Mouse (Mus musculus) hindbrain, embryonic 16.5 days (tissue): ENCODE results near the gene Sfta2. TPM values are rescaled to one million over a fixed set of nuclear protein-coding genes. Genes with fewer than 3 reads are reported as not detected.

ENCODE experiments used
- ATAC-seq: fragments of 200-750 bp; cut with Nextera tagmentation; 2 replicates; pipeline ENCODE4 v1.8.0; 2017; ENCODE audit warnings: moderate TSS enrichment, moderate library complexity
- H3K27ac ChIP-seq: fragments of 300-500 bp; sonication (generic); 2 replicates; pipeline ENCODE4 v1.5.1; 2014; ENCODE audit warnings: low read depth, mild to moderate bottlenecking, control low read depth, low read length, moderate library complexity
- H3K27me3 ChIP-seq: fragments of 300-500 bp; sonication (generic); replicated peaks from 2 replicates; pipeline ENCODE4 v1.6.1; 2014; ENCODE audit warnings: low read length; ENCODE audit not compliant: control insufficient read depth, insufficient read depth
- H3K36me3 ChIP-seq: fragments of 300-500 bp; sonication (generic); 2 replicates; pipeline ENCODE4 v1.6.1; 2014; ENCODE audit warnings: mild to moderate bottlenecking, low read length, moderate library complexity, mixed read lengths; ENCODE audit not compliant: control insufficient read depth, insufficient read depth
- H3K4me1 ChIP-seq: fragments of 300-500 bp; sonication (generic); 2 replicates; pipeline ENCODE4 v1.6.1; 2014; ENCODE audit warnings: low read depth, low read length; ENCODE audit not compliant: control insufficient read depth, insufficient read depth
- H3K4me2 ChIP-seq: fragments of 300-500 bp; sonication (generic); 2 replicates; pipeline ENCODE4 v1.6.1; 2014; ENCODE audit warnings: mild to moderate bottlenecking, low read length, control low read depth, moderate library complexity
- H3K4me3 ChIP-seq: fragments of 300-500 bp; sonication (generic); 2 replicates; pipeline ENCODE4 v1.5.1; 2014; ENCODE audit warnings: mild to moderate bottlenecking, low read length, control low read depth, moderate library complexity
- H3K9ac ChIP-seq: fragments of 300-500 bp; sonication (generic); 2 replicates; pipeline ENCODE4 v1.6.1; 2014; ENCODE audit warnings: low read depth, mild to moderate bottlenecking, control low read depth, low read length, moderate library complexity
- H3K9me3 ChIP-seq: fragments of 300-500 bp; sonication (generic); 2 replicates; pipeline ENCODE4 v1.6.1; 2014; ENCODE audit warnings: mild to moderate bottlenecking, low read length, moderate library complexity; ENCODE audit not compliant: control insufficient read depth
- WGBS: fragments of 180-500 bp; shearing (Covaris S2); extraction: QIAGEN DNeasy Blood & Tissue Kit; methylation state at CpG from one replicate; pipeline ENCODE4 v1.1.7; 2014; 5-methylcytosine and 5-hydroxymethylcytosine counted together
- polyA plus RNA-seq: library from polyadenylated mRNA; unstranded; fragments of >200 nt; fragmentation: Nextera tagmentation; extraction: Ambion mirVana; gene quantifications from 2 replicates; pipeline ENCODE4 v1.2.1, GENCODE M21; 2015

Sfta2 gene
- polyA plus RNA-seq, 1 experiment from 2014 or later = not detected

GRCm38 (mm10) chr17:35653086-35653485 is 51.7 kb downstream of the Sfta2 start:
- H3K9ac ChIP-seq = no peak overlapping the region
- peaks cover 16% of the 10 kb centered on the region for H3K36me3 ChIP-seq
- no peak for ATAC-seq
- H3K9me3 ChIP-seq = no peaks in the 10 kb centered on the region
- H3K4me3 ChIP-seq = no peak overlapping the region
- no peaks in the 10 kb centered on the region for H3K27me3 ChIP-seq
- 91% methylated on average over 2 of the region's 2 CpGs for WGBS
- H3K4me1 ChIP-seq = no peaks in the 10 kb centered on the region
- no peak overlapping the region for H3K4me2 ChIP-seq
- no peak overlapping the region for H3K27ac ChIP-seq

GRCm38 (mm10) chr17:35665957-35666515 is 64.7 kb downstream of the Sfta2 start:
- WGBS = 77% methylated on average over 17 of the region's 17 CpGs
- H3K27me3 ChIP-seq = no peaks in the 10 kb centered on the region
- peaks cover 10% of the 10 kb centered on the region for H3K36me3 ChIP-seq
- no peak for ATAC-seq
- no peak overlapping the region for H3K27ac ChIP-seq
- no peak overlapping the region for H3K9ac ChIP-seq
- H3K9me3 ChIP-seq = no peaks in the 10 kb centered on the region
- H3K4me1 ChIP-seq = peaks cover 16% of the 10 kb centered on the region
- H3K4me3 ChIP-seq = no peak overlapping the region
- H3K4me2 ChIP-seq = no peak overlapping the region

GRCm38 (mm10) chr17:35666851-35667256 is 65.5 kb downstream of the Sfta2 start:
- Histone ChIP-seq H3K4me2 (peak overlapping the region; percentile 91), H3K4me3 (peak overlapping the region; percentile 83), H3K9me3 (no peaks in the 10 kb centered on the region), H3K27me3 (no peaks in the 10 kb centered on the region), H3K9ac (peak overlapping the region; percentile 89), H3K27ac (peak overlapping the region; percentile 88), H3K4me1 (peaks cover 16% of the 10 kb centered on the region), H3K36me3 (peaks cover 10% of the 10 kb centered on the region; the same call in 1 of the 2 replicates)
- WGBS = 6% methylated on average over 13 of the region's 13 CpGs
- ATAC-seq = peak; percentile 54

GRCm38 (mm10) chr17:35667334-35668065 is 66.2 kb downstream of the Sfta2 start, which contains the start of gene Vars2:
Vars2 (minus strand) TSS chr17:35667592.
- Histone ChIP-seq H3K4me3 (peak within 1 kb of the TSS; percentile 83), H3K27ac (peak within 1 kb of the TSS; percentile 88), H3K9ac (peak within 1 kb of the TSS; percentile 89), H3K4me1 (peaks cover 18% of the 10 kb centered on the region), H3K4me2 (peak within 1 kb of the TSS; percentile 91), H3K9me3 (no peaks in the 10 kb centered on the region), H3K36me3 (peaks cover 9% of the 10 kb centered on the region; the same call in 1 of the 2 replicates), H3K27me3 (no peaks in the 10 kb centered on the region)
- WGBS = under 1% methylated on average over 61 of the region's 61 CpGs
- ATAC-seq = peak; percentile 92

DNA sequence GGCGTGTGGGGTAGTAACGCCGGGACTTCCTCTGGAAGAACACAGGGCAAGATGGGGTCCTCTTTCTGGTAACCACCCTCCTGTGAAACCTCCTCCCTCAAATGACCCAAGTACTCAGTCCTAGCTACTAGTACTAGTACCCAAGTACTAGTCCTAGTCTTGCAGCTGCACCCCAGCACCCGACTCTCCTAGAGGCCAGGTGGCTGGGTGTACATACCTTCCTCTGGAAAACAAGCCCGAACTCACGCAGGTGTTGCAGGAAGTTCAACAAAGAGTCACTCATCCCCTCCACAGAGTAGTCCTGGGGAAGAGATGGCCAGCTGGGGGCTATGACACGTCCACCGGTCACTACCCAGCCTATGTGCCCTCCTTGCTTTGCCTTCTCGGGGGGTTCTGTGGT is 68.4 kb downstream of the Sfta2 start:
- Histone ChIP-seq H3K4me2 (no peak overlapping the region), H3K4me3 (no peak overlapping the region), H3K36me3 (0 out of 2 replicates have a peak, but pooled peaks cover 2% of the 10 kb centered on the region), H3K4me1 (peaks cover 25% of the 10 kb centered on the region), H3K9ac (no peak overlapping the region), H3K9me3 (no peaks in the 10 kb centered on the region), H3K27ac (no peak overlapping the region), H3K27me3 (no peaks in the 10 kb centered on the region)
- WGBS = 95% methylated on average over 9 of the region's 9 CpGs
- no peak for ATAC-seq

- Histone ChIP-seq H3K27ac (no peak overlapping the region), H3K4me3 (no peak overlapping the region), H3K4me1 (peaks cover 17% of the 10 kb centered on the region), H3K36me3 (0 out of 2 replicates have a peak, but pooled peaks cover 2% of the 10 kb centered on the region), H3K9me3 (no peaks in the 10 kb centered on the region), H3K27me3 (no peaks in the 10 kb centered on the region), H3K4me2 (no peak overlapping the region), H3K9ac (no peak overlapping the region)
- ATAC-seq = no peak
- 93% methylated on average over 6 of the region's 6 CpGs for WGBS
Measured at GRCm38 (mm10) chr17:35671846-35672245, 70.5 kb downstream of the Sfta2 start.

DNA sequence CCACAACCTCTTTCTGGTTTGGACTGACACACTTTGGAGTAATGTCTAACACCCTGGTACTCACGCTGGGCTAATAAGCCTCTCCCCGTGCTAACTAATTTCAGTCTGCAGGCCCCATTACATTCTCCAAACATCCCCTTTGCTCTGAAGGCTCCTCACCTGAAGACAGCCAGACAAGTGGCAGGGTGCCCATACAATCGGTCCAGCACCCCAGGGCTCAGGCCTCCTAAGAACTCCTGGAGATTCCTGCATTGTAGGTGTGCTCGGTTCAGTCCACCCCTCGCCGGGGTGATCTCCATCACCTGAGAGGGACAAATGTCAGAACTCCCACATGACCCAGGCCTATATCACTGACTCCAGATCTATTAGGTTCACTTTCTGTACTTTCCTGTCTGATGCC is 71.2 kb downstream of the Sfta2 start:
- no peak overlapping the region for H3K9ac ChIP-seq
- H3K4me1 ChIP-seq = peaks cover 17% of the 10 kb centered on the region
- H3K4me3 ChIP-seq = no peak overlapping the region
- no peak overlapping the region for H3K27ac ChIP-seq
- H3K9me3 ChIP-seq = no peaks in the 10 kb centered on the region
- ATAC-seq = no peak
- H3K36me3 ChIP-seq = 0 out of 2 replicates have a peak, but pooled peaks cover 2% of the 10 kb centered on the region
- H3K27me3 ChIP-seq = no peaks in the 10 kb centered on the region
- no peak overlapping the region for H3K4me2 ChIP-seq
- 94% methylated on average over 6 of the region's 6 CpGs for WGBS

DNA sequence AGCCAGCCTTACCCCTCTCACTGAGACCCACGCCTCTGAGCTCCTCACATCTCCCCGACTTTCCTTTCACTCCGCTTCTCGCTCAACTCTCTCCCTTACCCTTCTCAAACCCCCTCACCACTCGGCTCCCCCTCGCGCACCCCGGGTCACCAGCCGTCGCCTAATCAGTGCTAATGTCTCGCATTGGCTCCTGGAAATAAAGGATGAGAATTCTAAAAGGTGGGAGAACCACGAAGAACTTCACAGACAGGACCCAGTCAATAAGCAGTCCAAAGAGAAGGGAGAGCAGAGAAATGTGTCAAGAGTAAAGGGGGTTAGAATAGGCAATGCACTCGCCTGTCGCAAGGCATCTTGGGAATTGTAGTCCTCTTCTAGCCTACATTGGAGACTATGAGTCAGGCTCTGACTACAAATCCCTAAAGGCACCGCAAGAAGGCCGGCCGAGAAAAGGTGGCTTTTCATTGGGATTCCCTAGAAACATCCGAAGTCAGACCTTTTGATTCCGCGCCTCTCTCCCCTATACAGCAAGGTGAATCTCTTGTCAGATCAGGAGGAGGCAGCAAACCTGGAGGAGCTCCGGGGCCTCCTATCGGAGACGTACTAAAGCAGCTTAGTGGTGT is 72.2 kb downstream of the Sfta2 start, which contains the start of gene Gtf2h4:
TSS of gene Gtf2h4 (minus strand) at position 324 of the 620 bp plus-strand sequence.
- H3K4me1 ChIP-seq = peaks cover 8% of the 10 kb centered on the region
- no peaks in the 10 kb centered on the region for H3K9me3 ChIP-seq
- ATAC-seq = peak; percentile 98
- peak within 1 kb of the TSS; percentile 81 for H3K9ac ChIP-seq
- 0 out of 2 replicates have a peak, but pooled peaks cover 2% of the 10 kb centered on the region for H3K36me3 ChIP-seq
- peak within 1 kb of the TSS; percentile 57 for H3K4me2 ChIP-seq
- H3K27ac ChIP-seq = no peak within 1 kb of the TSS; the same call in 1 of the 2 replicates
- WGBS = 1% methylated on average over 23 of the region's 23 CpGs
- peak within 1 kb of the TSS; percentile 58 for H3K4me3 ChIP-seq
- H3K27me3 ChIP-seq = no peaks in the 10 kb centered on the region

GRCm38 (mm10) chr17:35680591-35680990 is 79.2 kb downstream of the Sfta2 start:
- H3K9me3 ChIP-seq = no peaks in the 10 kb centered on the region
- H3K4me2 ChIP-seq = no peak overlapping the region
- H3K36me3 ChIP-seq = peaks cover 35% of the 10 kb centered on the region
- peaks cover 3% of the 10 kb centered on the region; the same call in 1 of the 2 replicates for H3K4me1 ChIP-seq
- H3K27me3 ChIP-seq = no peaks in the 10 kb centered on the region
- WGBS = 36% methylated on average over 6 of the region's 6 CpGs
- H3K9ac ChIP-seq = no peak overlapping the region
- H3K4me3 ChIP-seq = no peak overlapping the region
- no peak overlapping the region for H3K27ac ChIP-seq
- ATAC-seq = no peak
